Mouse (Mus musculus): ENCODE data around the gene Khdc4. TPM values are rescaled to one million over a fixed set of nuclear protein-coding genes. Genes with fewer than 3 reads are reported as not detected.

Gene Khdc4
- total and polyA plus RNA-seq, 2 experiments from 2014 or later = 55.1 to 93.3 TPM

- no peak overlapping the region for H3K9ac ChIP-seq
- DNase-seq = no peak
Measured at GRCm38 (mm10) chr3:88658441-88659127, 27.0 kb upstream of the Khdc4 start.

GRCm38 (mm10) chr3:88659798-88660197, 25.8 kb upstream of the Khdc4 start:
- no peak overlapping the region for H3K4me2 ChIP-seq (ENCODE audit: low read depth)
- no peak overlapping the region for H3K9ac ChIP-seq
- TF ChIP-seq CTCF (IDR thresholded peaks at IDR 0.05; ENCODE audit: low read depth) = no peak
- no peak for ATAC-seq
- H3K4me3 ChIP-seq (ENCODE audit: low read depth, low read length) = no peak overlapping the region
- no peaks in the 10 kb centered on the region for H3K27me3 ChIP-seq (ENCODE audit: insufficient read depth, low read length)
- no peaks in the 10 kb centered on the region for H3K9me3 ChIP-seq (ENCODE audit: low read length)
- H3K4me1 ChIP-seq (ENCODE audit: insufficient read depth) = no peaks in the 10 kb centered on the region
- 51% methylated on average over 6 of the region's 6 CpGs for WGBS
- H3K36me3 ChIP-seq (ENCODE audit: insufficient read depth) = no peaks in the 10 kb centered on the region
- no peak overlapping the region for H3K27ac ChIP-seq (ENCODE audit: low read depth, low read length)
- no peak for DNase-seq

More at GRCm38 (mm10) chr3:88658441-88659127, 27.0 kb upstream of the Khdc4 start:
- Histone ChIP-seq H3K9me3 (ENCODE audit: low read length) (no peaks in the 10 kb centered on the region), H3K4me3 (ENCODE audit: low read depth, low read length) (no peak overlapping the region), H3K4me2 (ENCODE audit: low read depth) (no peak overlapping the region), H3K36me3 (ENCODE audit: insufficient read depth) (no peaks in the 10 kb centered on the region), H3K4me1 (ENCODE audit: insufficient read depth) (no peaks in the 10 kb centered on the region), H3K27me3 (ENCODE audit: insufficient read depth, low read length) (no peaks in the 10 kb centered on the region), H3K27ac (ENCODE audit: low read depth, low read length) (no peak overlapping the region)
- no peak for ATAC-seq
- WGBS = 77% methylated on average over 5 of the region's 5 CpGs
- no peak for TF ChIP-seq CTCF (IDR thresholded peaks at IDR 0.05; ENCODE audit: low read depth)

GRCm38 (mm10) chr3:88664095-88664494, 21.5 kb upstream of the Khdc4 start:
- no peak for TF ChIP-seq CTCF (IDR thresholded peaks at IDR 0.05; ENCODE audit: low read depth)
- Histone ChIP-seq H3K9me3 (ENCODE audit: low read length) (no peaks in the 10 kb centered on the region), H3K4me1 (ENCODE audit: insufficient read depth) (no peaks in the 10 kb centered on the region), H3K36me3 (ENCODE audit: insufficient read depth) (no peaks in the 10 kb centered on the region), H3K27ac (ENCODE audit: low read depth, low read length) (no peak overlapping the region), H3K4me2 (ENCODE audit: low read depth) (no peak overlapping the region), H3K9ac (no peak overlapping the region), H3K27me3 (ENCODE audit: insufficient read depth, low read length) (no peaks in the 10 kb centered on the region), H3K4me3 (ENCODE audit: low read depth, low read length) (no peak overlapping the region)
- 87% methylated on average over 4 of the region's 4 CpGs for WGBS
- DNase-seq (no peak), ATAC-seq (no peak)

- Histone ChIP-seq H3K36me3 (ENCODE audit: insufficient read depth) (no peaks in the 10 kb centered on the region), H3K9me3 (ENCODE audit: low read length) (no peaks in the 10 kb centered on the region), H3K27me3 (ENCODE audit: insufficient read depth, low read length) (no peaks in the 10 kb centered on the region), H3K4me2 (ENCODE audit: low read depth) (peak overlapping the region; percentile 45), H3K4me1 (ENCODE audit: insufficient read depth) (no peaks in the 10 kb centered on the region), H3K27ac (ENCODE audit: low read depth, low read length) (no peak overlapping the region), H3K9ac (no peak overlapping the region), H3K4me3 (ENCODE audit: low read depth, low read length) (no peak overlapping the region)
- DNase-seq (peak; percentile 85), ATAC-seq (no peak)
- peak; percentile 74 for TF ChIP-seq CTCF (IDR thresholded peaks at IDR 0.05; ENCODE audit: low read depth)
- 6% methylated on average over 11 of the region's 11 CpGs for WGBS
Measured at GRCm38 (mm10) chr3:88677399-88677798, 8.2 kb upstream of the Khdc4 start.

- no peak overlapping the region for H3K9ac ChIP-seq
- WGBS = 94% methylated on average over 2 of the region's 2 CpGs
- H3K27ac ChIP-seq (ENCODE audit: low read depth, low read length) = no peak overlapping the region
- 0 out of 2 replicates have a peak, but pooled peaks cover 6% of the 10 kb centered on the region for H3K4me1 ChIP-seq (ENCODE audit: insufficient read depth)
- no peak for TF ChIP-seq CTCF (IDR thresholded peaks at IDR 0.05; ENCODE audit: low read depth)
- DNase-seq (no peak), ATAC-seq (no peak)
- no peaks in the 10 kb centered on the region for H3K9me3 ChIP-seq (ENCODE audit: low read length)
- H3K36me3 ChIP-seq (ENCODE audit: insufficient read depth) = peaks cover 7% of the 10 kb centered on the region; the same call in 1 of the 2 replicates
- H3K4me2 ChIP-seq (ENCODE audit: low read depth) = no peak overlapping the region
- no peaks in the 10 kb centered on the region for H3K27me3 ChIP-seq (ENCODE audit: insufficient read depth, low read length)
- no peak overlapping the region for H3K4me3 ChIP-seq (ENCODE audit: low read depth, low read length)
Measured at GRCm38 (mm10) chr3:88683814-88684213, 1.8 kb upstream of the Khdc4 start.

- Histone ChIP-seq H3K27me3 (ENCODE audit: insufficient read depth, low read length) (no peaks in the 10 kb centered on the region), H3K4me2 (ENCODE audit: low read depth) (peak overlapping the region; percentile 52), H3K4me3 (ENCODE audit: low read depth, low read length) (peak overlapping the region; percentile 96), H3K27ac (ENCODE audit: low read depth, low read length) (no peak overlapping the region; the same call in 1 of the 2 replicates), H3K9ac (no peak overlapping the region), H3K9me3 (ENCODE audit: low read length) (no peaks in the 10 kb centered on the region), H3K36me3 (ENCODE audit: insufficient read depth) (peaks cover 10% of the 10 kb centered on the region; the same call in 1 of the 2 replicates), H3K4me1 (ENCODE audit: insufficient read depth) (0 out of 2 replicates have a peak, but pooled peaks cover 6% of the 10 kb centered on the region)
- ATAC-seq (no peak), DNase-seq (no peak)
- TF ChIP-seq CTCF (IDR thresholded peaks at IDR 0.05; ENCODE audit: low read depth) = no peak; the same call in 1 of the 2 replicates
- 71% methylated on average over 6 of the region's 8 CpGs for whole genome bisulfite sequencing
Measured at GRCm38 (mm10) chr3:88684236-88684979, 1.2 kb upstream of the Khdc4 start.

- Histone ChIP-seq H3K4me3 (ENCODE audit: low read depth, low read length) (peak overlapping the region; percentile 96), H3K27me3 (ENCODE audit: insufficient read depth, low read length) (no peaks in the 10 kb centered on the region), H3K36me3 (ENCODE audit: insufficient read depth) (peaks cover 22% of the 10 kb centered on the region), H3K4me1 (ENCODE audit: insufficient read depth) (0 out of 2 replicates have a peak, but pooled peaks cover 6% of the 10 kb centered on the region), H3K4me2 (ENCODE audit: low read depth) (peak overlapping the region; percentile 77), H3K9ac (peak overlapping the region; percentile 98), H3K9me3 (ENCODE audit: low read length) (no peaks in the 10 kb centered on the region), H3K27ac (ENCODE audit: low read depth, low read length) (peak overlapping the region; percentile 99)
- ATAC-seq (peak; percentile 69), DNase-seq (peak; percentile 80)
- WGBS = 1% methylated on average over 43 of the region's 45 CpGs
- TF ChIP-seq CTCF (IDR thresholded peaks at IDR 0.05; ENCODE audit: low read depth) = peak; percentile 49
Measured at GRCm38 (mm10) chr3:88685958-88686451, 402 bp downstream of the Khdc4 start.

Measured in forebrain, postnatal 0 days (tissue).